Mouse (Mus musculus) left cerebral cortex, postnatal 14 days (tissue): Measurements from ENCODE around the gene Hook1. TPM values are rescaled to one million over a fixed set of nuclear protein-coding genes. Genes with fewer than 3 reads are reported as not detected.

Source experiments
- total RNA-seq, 2 experiments: library from RNA; stranded (reverse); gene quantifications; 2 replicates each; pipeline ENCODE4 v1.2.3; 2021

The Hook1 gene
- total RNA-seq, 2 experiments from 2014 or later, result 59.4 to 67.4 TPM

Other genes with a start within 250 kb of the Hook1 start
- gene Cyp2j13, start 110.3 kb downstream of the Hook1 start, total RNA-seq, result under 1 TPM; 0.64 to 0.97 TPM
- under 1 TPM; 0.42 to 0.95 TPM for gene Cyp2j12, start 173.9 kb downstream of the Hook1 start, total RNA-seq